In genomic region chr5:32713042-32713702, GRCm38 (mm10) we compare ENCODE assay signal across 8 mouse cellular contexts.
DNase-seq lines count a peak whose midpoint lies in the region; ATAC-seq and TF ChIP-seq lines count a peak whose summit lies in the region.

No protein-coding gene starts in this region.

- ATAC-seq in forebrain, embryonic 15.5 days (replicated peaks): no peak
- peak; percentile 11 for ATAC-seq in liver, embryonic 15.5 days (ENCODE audit: insufficient read depth)
- no peak for ATAC-seq in CD4-positive, CD25-positive, alpha-beta regulatory T cell, adult 4 months

- H3K4me1 ChIP-seq in kidney, adult 2 months (ENCODE audit: control insufficient read depth, insufficient read depth, low read length): peaks cover 3% of the 10 kb centered on the region; the same call in 1 of the 2 replicates
- H3K4me1 ChIP-seq in forebrain, embryonic 15.5 days: peaks cover 13% of the 10 kb centered on the region
- H3K4me1 ChIP-seq in liver, embryonic 15.5 days (replicated peaks): peaks cover 14% of the 10 kb centered on the region

- H3K27me3 ChIP-seq in kidney, adult 2 months (replicated peaks; ENCODE audit: control insufficient read depth, insufficient read depth, low read length): no peaks in the 10 kb centered on the region
- no peaks in the 10 kb centered on the region for H3K27me3 ChIP-seq in forebrain, embryonic 15.5 days
- H3K27me3 ChIP-seq in liver, embryonic 15.5 days: no peaks in the 10 kb centered on the region

- peak overlapping the region; percentile 75 for H3K4me3 ChIP-seq in kidney, adult 2 months (ENCODE audit: insufficient read depth, low read depth, low read length)
- H3K4me3 ChIP-seq in forebrain, embryonic 15.5 days: peak overlapping the region; percentile 60
- peak overlapping the region; percentile 74 for H3K4me3 ChIP-seq in liver, embryonic 15.5 days (replicated peaks)

- WGBS in kidney, adult 2 months: 24% methylated on average over 2 of the region's 2 CpGs
- 11% methylated on average over 2 of the region's 2 CpGs for WGBS in forebrain, embryonic 15.5 days
- 19% methylated on average over 2 of the region's 2 CpGs for WGBS in liver, embryonic 15.5 days (ENCODE audit: insufficient replicate concordance)

- TF ChIP-seq CTCF in kidney, adult 2 months (conservative IDR thresholded peaks at IDR 0.05; ENCODE audit: insufficient read depth, insufficient read length, low read depth, low read length): no peak

- TF ChIP-seq POLR2A in kidney, adult 2 months (IDR thresholded peaks at IDR 0.05; ENCODE audit: low read depth, low read length): no peak

- DNase-seq in kidney, adult 2 months: no peak
- DNase-seq in kidney, adult 11 months: no peak
- peak; percentile 77 for DNase-seq in MN1 (ENCODE audit: low spot score)
- DNase-seq in adrenal gland, adult 18-20 months (ENCODE audit: low spot score in 2 of 2): no peak
- DNase-seq in cerebellum, adult 18-20 months: no peak

- H3K4me2 ChIP-seq in forebrain, embryonic 15.5 days (replicated peaks): peak overlapping the region; percentile 72
- H3K4me2 ChIP-seq in liver, embryonic 15.5 days: peak overlapping the region; percentile 78

- H3K27ac ChIP-seq in kidney, adult 2 months (ENCODE audit: insufficient read depth, low read depth, low read length): peak overlapping the region; percentile 76
- H3K27ac ChIP-seq in forebrain, embryonic 15.5 days (replicated peaks): peak overlapping the region; percentile 90
- peak overlapping the region; percentile 88 for H3K27ac ChIP-seq in liver, embryonic 15.5 days (replicated peaks)

- H3K9ac ChIP-seq in forebrain, embryonic 15.5 days (replicated peaks): peak overlapping the region; percentile 65
- H3K9ac ChIP-seq in liver, embryonic 15.5 days: peak overlapping the region; percentile 62

- no peaks in the 10 kb centered on the region for H3K9me3 ChIP-seq in forebrain, embryonic 15.5 days
- no peaks in the 10 kb centered on the region for H3K9me3 ChIP-seq in liver, embryonic 15.5 days (replicated peaks)

- no peaks in the 10 kb centered on the region for H3K36me3 ChIP-seq in kidney, adult 2 months (ENCODE audit: control insufficient read depth, insufficient read depth, low read length)
- no peaks in the 10 kb centered on the region for H3K36me3 ChIP-seq in forebrain, embryonic 15.5 days
- no peaks in the 10 kb centered on the region for H3K36me3 ChIP-seq in liver, embryonic 15.5 days (replicated peaks)
